ENCODE assay signal across 23 mouse cellular contexts in the genomic region with DNA sequence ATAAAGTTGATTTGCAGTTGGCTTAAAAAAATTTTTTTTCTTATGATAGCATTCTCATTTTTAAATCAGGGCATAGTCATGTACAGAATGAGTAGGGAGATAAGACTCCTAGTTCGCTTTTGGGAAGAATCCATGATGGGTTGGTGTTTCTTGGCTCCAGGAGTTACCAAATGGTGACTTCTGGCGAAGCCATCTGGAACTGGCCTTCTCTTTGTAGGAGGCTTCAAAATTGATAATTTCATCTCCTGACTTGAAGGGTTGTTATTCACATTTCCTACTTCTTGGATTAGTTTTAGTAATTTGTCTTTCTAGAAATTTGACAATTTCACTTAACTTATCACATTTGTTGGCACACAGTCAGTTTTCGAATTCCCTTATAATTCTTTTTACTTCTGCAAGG.
DNase-seq lines count a peak whose midpoint lies in the region; ATAC-seq lines count a peak whose summit lies in the region.
"Had no signal": no experiment of that assay in that cellular context is flagged by ENCODE, and none has a peak within 500 bp of the region (broad histone marks: within the 10 kb centered on the region; RNA-seq: fewer than 3 reads in every experiment).

No protein-coding gene starts in this region.

- ATAC-seq in forebrain, embryonic 14.5 days: no peak
- no peak for ATAC-seq in forebrain, embryonic 15.5 days (replicated peaks)
- ATAC-seq: hindbrain, embryonic 16.5 days; intestine, postnatal 0 days; lung, postnatal 0 days had no signal

- no peaks in the 10 kb centered on the region for H3K36me3 ChIP-seq in forebrain, embryonic 14.5 days (ENCODE audit: control insufficient read depth, insufficient read depth, low read length)
- H3K36me3 ChIP-seq in forebrain, embryonic 15.5 days: no peaks in the 10 kb centered on the region
- H3K36me3 ChIP-seq: embryonic facial prominence, embryonic 13.5 days; heart, embryonic 15.5 days; kidney, embryonic 15.5 days; midbrain, embryonic 12.5 days had no signal

- H3K4me2 ChIP-seq in forebrain, embryonic 14.5 days (ENCODE audit: low read length): no peak overlapping the region
- H3K4me2 ChIP-seq in forebrain, embryonic 15.5 days (replicated peaks): no peak overlapping the region
- H3K4me2 ChIP-seq: embryonic facial prominence, embryonic 13.5 days; heart, embryonic 15.5 days; kidney, embryonic 15.5 days; midbrain, embryonic 12.5 days had no signal

- no peak overlapping the region for H3K4me3 ChIP-seq in forebrain, embryonic 14.5 days (ENCODE audit: low read depth, low read length)
- no peak overlapping the region for H3K4me3 ChIP-seq in forebrain, embryonic 15.5 days
- H3K4me3 ChIP-seq: embryonic facial prominence, embryonic 13.5 days; heart, embryonic 15.5 days; kidney, embryonic 15.5 days; midbrain, embryonic 12.5 days had no signal

- no peaks in the 10 kb centered on the region for H3K27me3 ChIP-seq in forebrain, embryonic 14.5 days (replicated peaks; ENCODE audit: control insufficient read depth, insufficient read depth, low read length)
- H3K27me3 ChIP-seq in forebrain, embryonic 15.5 days: no peaks in the 10 kb centered on the region
- H3K27me3 ChIP-seq: CH12.LX; embryonic facial prominence, embryonic 13.5 days; heart, embryonic 15.5 days; kidney, embryonic 15.5 days; midbrain, embryonic 12.5 days had no signal

- no peak overlapping the region for H3K27ac ChIP-seq in forebrain, embryonic 14.5 days (ENCODE audit: low read depth, low read length)
- H3K27ac ChIP-seq in forebrain, embryonic 15.5 days (replicated peaks): no peak overlapping the region
- H3K27ac ChIP-seq: embryonic facial prominence, embryonic 13.5 days; heart, embryonic 15.5 days; kidney, embryonic 15.5 days; midbrain, embryonic 12.5 days; stomach, postnatal 0 days had no signal

- H3K9me3 ChIP-seq in forebrain, embryonic 14.5 days (replicated peaks; ENCODE audit: control insufficient read depth, low read length): no peaks in the 10 kb centered on the region; the same call in 1 of the 2 replicates
- H3K9me3 ChIP-seq in forebrain, embryonic 15.5 days: no peaks in the 10 kb centered on the region; the same call in 1 of the 2 replicates
- H3K9me3 ChIP-seq: heart, embryonic 15.5 days; kidney, embryonic 15.5 days had no signal

- H3K9ac ChIP-seq in forebrain, embryonic 14.5 days (ENCODE audit: low read length): no peak overlapping the region
- no peak overlapping the region for H3K9ac ChIP-seq in forebrain, embryonic 15.5 days (replicated peaks)
- H3K9ac ChIP-seq: embryonic facial prominence, embryonic 13.5 days; heart, embryonic 15.5 days; kidney, embryonic 15.5 days; midbrain, embryonic 12.5 days had no signal

- peak; percentile 52 for DNase-seq in forebrain, embryonic 14.5 days (ENCODE audit: low spot score)
- peak; percentile 30 to 41 for DNase-seq in left cerebral cortex, adult 18-20 months (ENCODE audit: low spot score in 2 of 2)
- no peak for DNase-seq in left cerebral cortex, adult 11 months (ENCODE audit: low spot score)
- DNase-seq in cerebellum, postnatal 10 days: peak; percentile 62 to 70
- DNase-seq in layer of hippocampus, postnatal 36 days: peak; percentile 53 to 54
- DNase-seq in lung, postnatal 36 days: no peak
- DNase-seq in urinary bladder, postnatal 36 days (ENCODE audit: low spot score in 2 of 2): no peak
- DNase-seq: adrenal gland, postnatal 25 days; gastrocnemius, postnatal 10 days; heart, postnatal 4 days; left cerebral cortex, postnatal 4 days; liver; retina, postnatal 1 day had no signal

- no peaks in the 10 kb centered on the region for H3K4me1 ChIP-seq in forebrain, embryonic 14.5 days (ENCODE audit: control insufficient read depth, insufficient read depth, low read length)
- H3K4me1 ChIP-seq in forebrain, embryonic 15.5 days: no peaks in the 10 kb centered on the region
- H3K4me1 ChIP-seq: embryonic facial prominence, embryonic 13.5 days; heart, embryonic 15.5 days; kidney, embryonic 15.5 days; midbrain, embryonic 12.5 days had no signal

- WGBS in forebrain, embryonic 14.5 days: 82% methylated on average over 3 of the region's 3 CpGs
- WGBS in forebrain, embryonic 15.5 days: 71% methylated on average over 3 of the region's 3 CpGs

Comparison
In these comparisons a context has a peak if more than half of its experiments do, and no peak if none do; other contexts are left out.
1. DNase-seq: peak in forebrain, embryonic 14.5 days (single experiment), left cerebral cortex, adult 18-20 months (2 of 2), cerebellum, postnatal 10 days (2 of 2) and layer of hippocampus, postnatal 36 days (2 of 2); none in left cerebral cortex, adult 11 months (single experiment), lung, postnatal 36 days (single experiment) and urinary bladder, postnatal 36 days (0 of 2).